Mouse (Mus musculus) liver, adult (tissue): ENCODE measurements around the gene Dus4l.

Experiments used
- GATA4 ChIP-seq: IDR thresholded peaks from 2 replicates; pipeline ENCODE4 v1.6.1; 2014; ENCODE audit warnings: mild to moderate bottlenecking, low read length; ENCODE audit not compliant: insufficient replicate concordance

Gene Dus4l

GRCm38 (mm10) chr12:31654197-31654964 lies at the start of gene Dus4l, which contains the start of gene Cog5:
Gene Dus4l, minus strand, starts transcription at chr12:31654826.
Gene Cog5, plus strand, starts transcription at chr12:31654869.
- TF ChIP-seq GATA4: peak; percentile 51; the same call in 1 of the 2 replicates

GRCm38 (mm10) chr12:31703904-31704303 lies 49.3 kb upstream of the Dus4l start:
- TF ChIP-seq GATA4: no peak

- no peak for TF ChIP-seq GATA4
Observed at GRCm38 (mm10) chr12:31701411-31701810, 46.8 kb upstream of the Dus4l start.

- TF ChIP-seq GATA4: no peak
Observed at GRCm38 (mm10) chr12:31700623-31701347, 46.2 kb upstream of the Dus4l start.

GRCm38 (mm10) chr12:31693278-31693677 lies 38.7 kb upstream of the Dus4l start:
- TF ChIP-seq GATA4: no peak

GRCm38 (mm10) chr12:31686679-31687078 lies 32.1 kb upstream of the Dus4l start:
- no peak for TF ChIP-seq GATA4

GRCm38 (mm10) chr12:31667187-31667586 lies 12.6 kb upstream of the Dus4l start:
- no peak for TF ChIP-seq GATA4

- TF ChIP-seq GATA4: no peak
Observed at GRCm38 (mm10) chr12:31665999-31666398, 11.4 kb upstream of the Dus4l start.

GRCm38 (mm10) chr12:31656841-31657240 lies 2.2 kb upstream of the Dus4l start:
- no peak for TF ChIP-seq GATA4

GRCm38 (mm10) chr12:31654965-31655477 lies 395 bp upstream of the Dus4l start:
- TF ChIP-seq GATA4: no peak; the same call in 1 of the 2 replicates

- no peak for TF ChIP-seq GATA4
Observed at GRCm38 (mm10) chr12:31653611-31654010, 1.0 kb downstream of the Dus4l start.

GRCm38 (mm10) chr12:31635240-31635607 lies 19.4 kb downstream of the Dus4l start:
- TF ChIP-seq GATA4: no peak

GRCm38 (mm10) chr12:31634343-31635239 lies 20.0 kb downstream of the Dus4l start, which contains the start of gene Bcap29:
Gene Bcap29, minus strand, starts transcription at chr12:31634658.
- no peak for TF ChIP-seq GATA4

- no peak for TF ChIP-seq GATA4
Observed at GRCm38 (mm10) chr12:31633970-31634342, 20.7 kb downstream of the Dus4l start.

GRCm38 (mm10) chr12:31625016-31625415 lies 29.6 kb downstream of the Dus4l start:
- no peak for TF ChIP-seq GATA4
